Mouse (Mus musculus): Measurements from ENCODE around the gene Ptprb. TPM values are rescaled to one million over a fixed set of nuclear protein-coding genes. Genes with fewer than 3 reads are reported as not detected.
A peak's percentile ranks its signal among the peaks of the same experiment; 100 is the strongest.

The Ptprb gene
- polyA plus RNA-seq (2015; fragmentation: Nextera tagmentation; extraction: Ambion mirVana): 2.3 and 2.6 TPM in 2 replicates

GRCm38 (mm10) chr10:116275280-116275679, at the start of gene Ptprb:
Gene Ptprb, plus strand, starts transcription at chr10:116275523.
- Histone ChIP-seq H3K27ac (no peak within 1 kb of the TSS), H3K4me2 (replicated peaks) (no peak within 1 kb of the TSS), H3K9ac (no peak within 1 kb of the TSS), H3K4me3 (no peak within 1 kb of the TSS), H3K36me3 (no peaks in the 10 kb centered on the region), H3K9me3 (no peaks in the 10 kb centered on the region), H3K27me3 (no peaks in the 10 kb centered on the region), H3K4me1 (no peaks in the 10 kb centered on the region)
- WGBS: 78% methylated on average over 7 of the region's 7 CpGs
- no peak for ATAC-seq (ENCODE audit: low FRiP score, low read depth)

DNA sequence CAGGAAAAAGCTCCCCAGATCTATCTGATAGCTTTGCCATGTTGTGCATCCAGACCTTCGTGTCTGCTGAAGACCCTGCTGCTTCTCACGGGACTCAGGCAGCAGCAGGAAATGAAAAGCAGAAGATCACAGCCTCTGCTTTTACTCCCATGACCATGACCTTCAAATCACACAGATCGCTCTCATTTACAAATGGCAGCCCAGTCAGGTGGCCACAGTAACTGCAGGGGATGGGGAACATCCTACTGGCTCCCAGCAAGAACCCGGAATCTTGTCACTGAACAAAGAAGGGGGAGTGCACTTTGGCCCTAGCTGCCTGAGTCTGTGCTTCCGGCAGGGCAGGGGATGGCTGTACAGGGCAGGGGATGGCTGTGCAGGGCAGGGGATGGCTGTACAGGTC, 40.0 kb upstream of the Ptprb start:
- Histone ChIP-seq H3K9me3 (no peaks in the 10 kb centered on the region), H3K36me3 (no peaks in the 10 kb centered on the region), H3K27ac (no peak overlapping the region), H3K27me3 (no peaks in the 10 kb centered on the region), H3K4me2 (replicated peaks) (no peak overlapping the region), H3K4me3 (no peak overlapping the region), H3K4me1 (no peaks in the 10 kb centered on the region), H3K9ac (no peak overlapping the region)
- 59% methylated on average over 5 of the region's 5 CpGs for WGBS
- ATAC-seq (ENCODE audit: low FRiP score, low read depth): no peak

- no peaks in the 10 kb centered on the region for H3K4me1 ChIP-seq
- H3K4me3 ChIP-seq: no peak overlapping the region
- ATAC-seq (ENCODE audit: low FRiP score, low read depth): no peak
- WGBS: 77% methylated on average over 7 of the region's 7 CpGs
- H3K4me2 ChIP-seq (replicated peaks): no peak overlapping the region
- H3K9ac ChIP-seq: no peak overlapping the region
- H3K27ac ChIP-seq: no peak overlapping the region
- no peaks in the 10 kb centered on the region for H3K9me3 ChIP-seq
- no peaks in the 10 kb centered on the region for H3K27me3 ChIP-seq
- H3K36me3 ChIP-seq: no peaks in the 10 kb centered on the region
Observed at GRCm38 (mm10) chr10:116242200-116242599, 33.1 kb upstream of the Ptprb start.

DNA sequence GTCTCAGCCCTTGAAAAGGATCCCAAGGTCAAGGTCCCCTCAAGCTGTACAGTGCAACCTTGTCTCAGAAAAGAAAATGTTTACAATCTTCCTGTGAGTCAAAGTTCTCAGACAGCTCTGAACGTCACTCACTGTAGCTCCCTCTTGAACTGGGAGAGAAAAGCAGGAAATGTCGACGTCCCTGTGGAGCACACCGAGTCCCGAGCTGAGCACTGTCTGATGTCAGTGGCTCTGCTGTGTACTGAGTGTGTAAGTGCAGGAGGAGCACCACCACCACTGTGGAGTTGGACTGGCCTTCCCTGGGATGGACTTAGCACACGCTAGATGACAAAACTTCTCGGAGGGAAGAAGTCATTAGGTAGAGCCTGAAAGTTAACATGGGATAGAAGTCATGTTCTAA, 31.9 kb upstream of the Ptprb start:
- Histone ChIP-seq H3K4me1 (no peaks in the 10 kb centered on the region), H3K27me3 (no peaks in the 10 kb centered on the region), H3K4me3 (no peak overlapping the region), H3K4me2 (replicated peaks) (no peak overlapping the region), H3K9me3 (no peaks in the 10 kb centered on the region), H3K9ac (no peak overlapping the region), H3K36me3 (no peaks in the 10 kb centered on the region), H3K27ac (no peak overlapping the region)
- no peak for ATAC-seq (ENCODE audit: low FRiP score, low read depth)
- 57% methylated on average over 7 of the region's 7 CpGs for WGBS

- Histone ChIP-seq H3K27ac (no peak overlapping the region), H3K36me3 (no peaks in the 10 kb centered on the region), H3K9me3 (no peaks in the 10 kb centered on the region), H3K4me1 (no peaks in the 10 kb centered on the region), H3K4me3 (no peak overlapping the region), H3K9ac (no peak overlapping the region), H3K27me3 (no peaks in the 10 kb centered on the region), H3K4me2 (replicated peaks) (no peak overlapping the region)
- WGBS: 73% methylated on average over 2 of the region's 2 CpGs
- ATAC-seq (ENCODE audit: low FRiP score, low read depth): no peak
Observed at GRCm38 (mm10) chr10:116245632-116246031, 29.7 kb upstream of the Ptprb start.

DNA sequence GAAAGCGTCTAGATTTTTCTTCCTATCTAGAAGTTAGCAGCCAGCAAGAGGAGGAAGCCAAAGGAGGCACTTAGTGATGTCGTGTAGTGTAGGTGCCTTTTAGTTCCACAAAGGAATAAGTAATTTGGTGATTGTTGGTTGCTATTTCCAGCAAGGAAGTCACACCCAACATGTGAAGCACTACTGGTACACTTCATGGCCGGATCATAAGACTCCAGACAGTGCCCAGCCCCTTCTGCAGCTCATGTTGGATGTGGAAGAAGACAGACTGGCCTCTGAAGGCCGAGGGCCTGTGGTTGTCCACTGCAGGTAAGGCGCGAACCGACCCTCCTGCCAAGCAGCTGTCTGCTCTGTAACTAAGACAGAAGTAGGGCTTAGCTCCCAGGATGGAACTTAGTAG, 22.7 kb upstream of the Ptprb start:
- H3K4me2 ChIP-seq (replicated peaks): no peak overlapping the region
- H3K27ac ChIP-seq: no peak overlapping the region
- H3K9me3 ChIP-seq: no peaks in the 10 kb centered on the region
- no peak overlapping the region for H3K4me3 ChIP-seq
- no peaks in the 10 kb centered on the region for H3K36me3 ChIP-seq
- no peaks in the 10 kb centered on the region for H3K27me3 ChIP-seq
- no peaks in the 10 kb centered on the region for H3K4me1 ChIP-seq
- ATAC-seq (ENCODE audit: low FRiP score, low read depth): no peak
- WGBS: 86% methylated on average over 7 of the region's 7 CpGs
- H3K9ac ChIP-seq: no peak overlapping the region

DNA sequence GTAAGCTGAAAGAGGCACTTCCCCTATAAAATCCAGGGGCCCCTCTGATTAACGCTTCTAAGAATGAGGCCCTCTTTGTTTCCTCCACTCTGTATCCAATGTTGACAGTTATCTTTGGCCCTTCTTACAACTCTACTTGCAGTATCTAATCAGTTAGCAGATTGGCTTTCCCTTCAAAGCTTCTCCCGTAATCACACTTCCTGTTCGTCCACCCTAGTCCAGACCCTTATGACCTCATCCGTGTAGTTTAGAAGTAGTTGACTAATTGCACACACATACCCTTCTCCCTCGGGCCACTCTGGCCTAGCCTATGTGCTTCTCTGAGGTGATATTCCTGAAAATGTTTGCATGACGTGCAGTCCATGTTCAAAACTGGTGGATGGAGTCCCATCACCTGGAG, 21.4 kb upstream of the Ptprb start:
- WGBS: 40% methylated on average over 6 of the region's 6 CpGs
- Histone ChIP-seq H3K4me1 (no peaks in the 10 kb centered on the region), H3K27ac (no peak overlapping the region), H3K4me2 (replicated peaks) (no peak overlapping the region), H3K4me3 (no peak overlapping the region), H3K9ac (no peak overlapping the region), H3K36me3 (no peaks in the 10 kb centered on the region), H3K9me3 (no peaks in the 10 kb centered on the region), H3K27me3 (no peaks in the 10 kb centered on the region)
- no peak for ATAC-seq (ENCODE audit: low FRiP score, low read depth)

- no peak for ATAC-seq (ENCODE audit: low FRiP score, low read depth)
- no peak overlapping the region for H3K9ac ChIP-seq
- 81% methylated on average over 4 of the region's 4 CpGs for WGBS
Observed at GRCm38 (mm10) chr10:116259298-116259697, 16.0 kb upstream of the Ptprb start.

DNA sequence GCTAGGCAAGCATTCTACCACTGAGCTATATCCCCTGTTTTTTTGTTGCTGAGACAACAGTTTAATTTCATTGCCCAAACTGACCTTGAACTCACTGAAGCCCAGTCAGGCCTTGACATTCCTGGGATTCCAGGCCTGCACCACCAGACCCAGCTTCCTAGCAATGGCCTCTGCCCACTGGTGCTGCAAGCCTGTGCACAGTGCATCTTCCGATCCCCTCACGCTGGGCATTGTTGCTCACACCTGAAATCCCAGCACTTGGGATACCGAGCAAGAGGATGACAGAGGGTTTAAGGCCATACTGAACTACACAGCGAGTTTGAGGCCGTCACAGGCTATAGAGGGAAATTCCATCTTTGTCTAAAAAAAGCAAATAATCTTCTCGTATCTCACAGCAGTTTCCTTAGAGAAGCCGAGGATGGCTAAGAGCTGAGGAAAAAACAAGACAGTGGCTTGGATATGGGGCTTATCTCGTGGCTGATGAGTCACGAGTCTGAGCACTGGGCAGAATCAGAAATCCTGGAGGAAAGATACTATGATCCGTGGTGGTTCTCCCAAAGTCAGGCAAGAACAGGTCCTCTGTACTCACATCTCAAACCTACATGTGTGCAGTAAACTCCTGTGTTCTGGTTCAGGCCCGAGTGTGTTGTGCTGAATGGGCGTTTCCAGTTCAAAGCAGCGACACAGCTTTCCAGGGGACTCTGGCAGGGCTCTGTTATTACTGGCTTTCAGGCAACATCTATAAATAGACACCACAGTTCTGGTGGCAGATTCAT, 14.5 kb upstream of the Ptprb start:
- Histone ChIP-seq H3K4me1 (peaks cover 7% of the 10 kb centered on the region), H3K4me2 (replicated peaks) (no peak overlapping the region), H3K4me3 (no peak overlapping the region), H3K9ac (no peak overlapping the region), H3K9me3 (no peaks in the 10 kb centered on the region), H3K27me3 (no peaks in the 10 kb centered on the region), H3K36me3 (no peaks in the 10 kb centered on the region), H3K27ac (peak overlapping the region; percentile 70; the same call in 1 of the 2 replicates)
- ATAC-seq (ENCODE audit: low FRiP score, low read depth): 0 out of 2 replicates have a peak, but pooled peaks have one; percentile 24
- 72% methylated on average over 13 of the region's 13 CpGs for WGBS

More at GRCm38 (mm10) chr10:116259298-116259697, 16.0 kb upstream of the Ptprb start:
- Histone ChIP-seq H3K27me3 (no peaks in the 10 kb centered on the region), H3K4me2 (replicated peaks) (no peak overlapping the region), H3K4me3 (no peak overlapping the region), H3K27ac (no peak overlapping the region), H3K36me3 (no peaks in the 10 kb centered on the region), H3K9me3 (no peaks in the 10 kb centered on the region), H3K4me1 (peaks cover 7% of the 10 kb centered on the region)

- WGBS: 61% methylated on average over 5 of the region's 5 CpGs
- ATAC-seq (ENCODE audit: low FRiP score, low read depth): peak; percentile 28; the same call in 1 of the 2 replicates
Observed at GRCm38 (mm10) chr10:116261559-116261958, 13.8 kb upstream of the Ptprb start.

DNA sequence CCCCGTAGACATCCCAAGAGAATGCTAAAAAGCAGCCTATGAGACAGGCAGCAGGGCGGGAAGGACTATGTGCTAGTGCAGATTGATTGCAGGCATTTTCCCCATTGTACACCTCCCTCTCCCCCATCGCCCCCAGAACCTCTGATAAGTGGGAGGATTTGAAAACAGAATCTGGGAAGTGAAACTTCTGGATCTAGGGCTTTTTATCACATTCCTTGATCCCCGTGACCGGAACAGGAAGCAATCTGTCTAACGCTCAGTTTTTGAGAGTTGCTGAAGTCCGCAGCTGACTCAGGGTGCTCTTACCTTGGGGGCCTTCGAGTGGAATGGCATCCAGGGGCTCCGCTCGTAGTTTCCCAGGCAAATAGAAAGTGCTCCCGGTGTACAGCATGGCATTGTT, 10.8 kb upstream of the Ptprb start:
- ATAC-seq (ENCODE audit: low FRiP score, low read depth): no peak
- Histone ChIP-seq H3K4me3 (no peak overlapping the region), H3K27ac (no peak overlapping the region), H3K9ac (no peak overlapping the region), H3K4me1 (peaks cover 7% of the 10 kb centered on the region), H3K4me2 (replicated peaks) (no peak overlapping the region), H3K9me3 (no peaks in the 10 kb centered on the region), H3K27me3 (no peaks in the 10 kb centered on the region), H3K36me3 (no peaks in the 10 kb centered on the region)
- 79% methylated on average over 11 of the region's 11 CpGs for WGBS

More at GRCm38 (mm10) chr10:116261559-116261958, 13.8 kb upstream of the Ptprb start:
- H3K9me3 ChIP-seq: no peaks in the 10 kb centered on the region
- no peaks in the 10 kb centered on the region for H3K27me3 ChIP-seq
- H3K4me1 ChIP-seq: peaks cover 7% of the 10 kb centered on the region
- H3K36me3 ChIP-seq: no peaks in the 10 kb centered on the region
- no peak overlapping the region for H3K4me2 ChIP-seq (replicated peaks)
- H3K27ac ChIP-seq: no peak overlapping the region
- H3K4me3 ChIP-seq: no peak overlapping the region
- no peak overlapping the region for H3K9ac ChIP-seq

DNA sequence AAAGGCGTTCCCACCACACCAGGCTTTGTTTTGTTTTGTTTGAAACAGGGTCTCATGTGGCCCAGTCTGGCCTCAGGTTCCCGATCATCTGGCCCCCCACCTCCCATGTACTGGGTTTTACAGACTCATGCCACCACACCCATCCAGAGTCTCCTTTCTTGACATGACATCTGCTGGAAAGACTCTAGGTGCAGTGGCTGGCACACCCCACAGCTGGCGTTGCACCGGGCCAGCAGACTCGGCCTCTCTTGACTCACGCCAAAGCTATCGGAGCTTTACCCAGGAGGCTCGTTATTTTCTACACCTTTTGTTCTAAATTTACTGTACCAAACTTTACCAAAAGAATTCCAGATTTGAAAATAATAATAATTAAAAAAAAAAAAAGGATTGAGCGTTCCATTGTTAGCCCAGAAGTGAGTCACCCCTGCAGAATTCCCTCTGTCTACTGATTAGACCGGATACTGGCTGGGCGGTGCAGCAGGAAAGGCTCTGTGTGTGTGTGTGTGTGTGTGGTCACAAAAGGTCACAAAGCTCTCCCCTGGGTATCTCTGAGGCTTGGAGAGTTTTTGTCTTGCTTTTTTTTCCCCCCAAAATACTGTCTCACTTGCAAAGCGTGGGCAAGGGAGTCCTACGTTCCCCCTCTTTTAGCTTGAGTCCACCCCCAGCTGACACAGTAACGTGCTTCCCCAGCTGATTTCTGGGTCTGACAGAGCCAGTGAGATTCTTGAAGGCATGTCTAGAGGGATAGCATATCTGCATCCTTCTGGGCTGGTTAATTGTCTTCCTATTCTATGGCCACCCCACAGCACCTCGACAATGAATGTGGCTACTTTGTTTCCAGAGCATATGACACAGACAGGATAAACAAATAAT, 8.5 kb upstream of the Ptprb start:
- no peaks in the 10 kb centered on the region for H3K36me3 ChIP-seq
- H3K27ac ChIP-seq: no peak overlapping the region
- H3K4me1 ChIP-seq: peaks cover 2% of the 10 kb centered on the region
- ATAC-seq (ENCODE audit: low FRiP score, low read depth): no peak
- no peak overlapping the region for H3K4me2 ChIP-seq (replicated peaks)
- no peak overlapping the region for H3K4me3 ChIP-seq
- H3K27me3 ChIP-seq: no peaks in the 10 kb centered on the region
- H3K9me3 ChIP-seq: no peaks in the 10 kb centered on the region
- WGBS: 77% methylated on average over 15 of the region's 15 CpGs
- H3K9ac ChIP-seq: no peak overlapping the region

Measured in limb, embryonic 13.5 days (tissue).